8 mouse cellular contexts compared by ENCODE assay signal in the genomic region with DNA sequence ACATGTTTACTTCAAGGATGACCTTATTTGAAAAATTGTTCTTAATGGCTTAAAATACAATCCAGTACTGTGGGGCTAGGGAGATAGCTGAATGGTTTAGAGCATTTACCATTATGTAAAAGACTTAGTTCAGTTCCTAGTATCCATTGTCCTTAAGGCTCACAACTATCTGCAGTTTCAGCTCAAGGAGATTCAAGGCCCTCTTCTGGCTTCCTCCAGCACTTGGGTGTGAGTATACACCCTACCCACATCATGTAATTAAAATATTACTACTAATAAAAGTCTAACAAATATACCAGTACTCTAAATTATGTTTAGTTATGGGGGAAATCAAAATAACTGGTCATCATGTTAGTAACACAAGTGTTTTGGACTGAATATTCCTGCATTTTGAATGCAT. TPM values are rescaled to one million over a fixed set of nuclear protein-coding genes. Genes with fewer than 3 reads are reported as not detected.
DNase-seq lines count a peak whose midpoint lies in the region; ATAC-seq and TF ChIP-seq lines count a peak whose summit lies in the region.

No protein-coding gene starts in this region.

- 0 out of 2 replicates have a peak, but pooled peaks cover 2% of the 10 kb centered on the region for H3K4me1 ChIP-seq in heart, embryonic 12.5 days (replicated peaks)
- H3K4me1 ChIP-seq in MEL (ENCODE audit: control insufficient read depth in 1 of 2, insufficient read depth in 2 of 2, low read length in 2 of 2) = peaks cover 2 to 6% of the 10 kb centered on the region in 2 experiments; a peak in 3 of 4 replicates
- H3K4me1 ChIP-seq in hindbrain, embryonic 11.5 days (replicated peaks; ENCODE audit: control insufficient read depth, insufficient read depth, low read length) = no peaks in the 10 kb centered on the region
- peaks cover 6% of the 10 kb centered on the region; the same call in 1 of the 2 replicates for H3K4me1 ChIP-seq in midbrain, embryonic 11.5 days (ENCODE audit: control insufficient read depth, insufficient read depth, low read length)

- no peak for TF ChIP-seq RAD21 in MEL (IDR thresholded peaks at IDR 0.05; ENCODE audit: low read depth, low read length)

- H3K9ac ChIP-seq in heart, embryonic 12.5 days = no peak overlapping the region
- H3K9ac ChIP-seq in MEL (ENCODE audit: control insufficient read depth, low read depth, low read length, poor library complexity, severe bottlenecking) = peak overlapping the region; percentile 94
- no peak overlapping the region for H3K9ac ChIP-seq in hindbrain, embryonic 11.5 days (ENCODE audit: low read depth, low read length)
- H3K9ac ChIP-seq in midbrain, embryonic 11.5 days (ENCODE audit: low read length) = no peak overlapping the region

- no peak for DNase-seq in heart, adult 8-10 months (ENCODE audit: low spot score)
- DNase-seq in MEL (ENCODE audit: low read depth, low spot score) = peak; percentile 62
- no peak for DNase-seq in hindbrain, embryonic 11.5 days (ENCODE audit: low spot score)
- DNase-seq in midbrain, embryonic 11.5 days (ENCODE audit: low spot score, missing footprints) = no peak
- no peak for DNase-seq in gastrocnemius, postnatal 4 days (ENCODE audit: low spot score in 2 of 2)
- DNase-seq in layer of hippocampus, adult 9-10 months (ENCODE audit: low spot score) = no peak
- DNase-seq in frontal cortex, postnatal 25 days (ENCODE audit: low spot score in 2 of 2) = no peak

- peak overlapping the region; percentile 58 for H3K4me2 ChIP-seq in heart, embryonic 12.5 days
- 0 out of 2 replicates have a peak overlapping the region, but pooled peaks have one; percentile 24 for H3K4me2 ChIP-seq in hindbrain, embryonic 11.5 days (replicated peaks; ENCODE audit: low read depth, low read length)
- H3K4me2 ChIP-seq in midbrain, embryonic 11.5 days = peak overlapping the region; percentile 81

- 0 out of 2 replicates have a peak overlapping the region, but pooled peaks have one; percentile 21 for H3K4me3 ChIP-seq in heart, embryonic 12.5 days
- H3K4me3 ChIP-seq in MEL (ENCODE audit: control insufficient read depth in 1 of 2, insufficient read depth in 1 of 2, low read depth in 2 of 2, low read length in 2 of 2) = peak overlapping the region; percentile 43 to 83; a peak in 3 of 4 replicates
- H3K4me3 ChIP-seq in hindbrain, embryonic 11.5 days (ENCODE audit: low read depth, low read length) = peak overlapping the region; percentile 51
- no peak overlapping the region for H3K4me3 ChIP-seq in midbrain, embryonic 11.5 days (ENCODE audit: low read depth, low read length)

- no peak for TF ChIP-seq EP300 in MEL (IDR thresholded peaks at IDR 0.05; ENCODE audit: low read depth in 1 of 2, low read length in 2 of 2)

- H3K27me3 ChIP-seq in heart, embryonic 12.5 days (replicated peaks) = no peaks in the 10 kb centered on the region
- no peaks in the 10 kb centered on the region for H3K27me3 ChIP-seq in MEL (ENCODE audit: control insufficient read depth in 1 of 2, insufficient read depth in 2 of 2, low read length in 2 of 2)
- H3K27me3 ChIP-seq in hindbrain, embryonic 11.5 days (ENCODE audit: control insufficient read depth, insufficient read depth, low read length) = no peaks in the 10 kb centered on the region
- H3K27me3 ChIP-seq in midbrain, embryonic 11.5 days (ENCODE audit: control insufficient read depth, insufficient read depth, low read length) = no peaks in the 10 kb centered on the region

- no peak for TF ChIP-seq POLR2A in MEL (IDR thresholded peaks at IDR 0.05; ENCODE audit: control insufficient read depth in 1 of 2, insufficient read depth in 1 of 2, low read depth in 1 of 2, low read length in 2 of 2, poor library complexity in 1 of 2)

- no peak for ATAC-seq in heart, embryonic 12.5 days (ENCODE audit: insufficient number of reproducible peaks, low FRiP score)
- ATAC-seq in hindbrain, embryonic 11.5 days (ENCODE audit: low FRiP score) = no peak
- no peak for ATAC-seq in midbrain, embryonic 11.5 days (ENCODE audit: low FRiP score)

- H3K36me3 ChIP-seq in heart, embryonic 12.5 days = peaks cover 29% of the 10 kb centered on the region
- peaks cover 4 to 7% of the 10 kb centered on the region in 2 experiments for H3K36me3 ChIP-seq in MEL (ENCODE audit: control insufficient read depth in 1 of 2, insufficient read depth in 2 of 2, low read length in 2 of 2)
- H3K36me3 ChIP-seq in hindbrain, embryonic 11.5 days (ENCODE audit: control insufficient read depth, insufficient read depth, low read length) = no peaks in the 10 kb centered on the region
- H3K36me3 ChIP-seq in midbrain, embryonic 11.5 days (ENCODE audit: control insufficient read depth, insufficient read depth, low read length) = peaks cover 2% of the 10 kb centered on the region; the same call in 1 of the 2 replicates

- no peaks in the 10 kb centered on the region for H3K9me3 ChIP-seq in heart, embryonic 12.5 days (replicated peaks)
- no peaks in the 10 kb centered on the region for H3K9me3 ChIP-seq in MEL (replicated peaks; ENCODE audit: insufficient read depth, low read length)
- no peaks in the 10 kb centered on the region for H3K9me3 ChIP-seq in hindbrain, embryonic 11.5 days (ENCODE audit: control insufficient read depth, low read length)
- H3K9me3 ChIP-seq in midbrain, embryonic 11.5 days (ENCODE audit: control insufficient read depth, low read length) = no peaks in the 10 kb centered on the region

- peaks cover 16% of the 10 kb centered on the region for H3K79me2 ChIP-seq in MEL (ENCODE audit: control insufficient read depth, insufficient read depth, low read length, poor library complexity)

- no peak overlapping the region for H3K27ac ChIP-seq in heart, embryonic 12.5 days (ENCODE audit: poor library complexity, severe bottlenecking)
- no peak overlapping the region for H3K27ac ChIP-seq in MEL (ENCODE audit: control insufficient read depth, low read depth, low read length)
- H3K27ac ChIP-seq in hindbrain, embryonic 11.5 days (ENCODE audit: low read depth, low read length) = no peak overlapping the region
- H3K27ac ChIP-seq in midbrain, embryonic 11.5 days (ENCODE audit: low read depth, low read length) = no peak overlapping the region

- TF ChIP-seq CTCF in MEL (IDR thresholded peaks at IDR 0.05 in 2 of 3, conservative IDR thresholded peaks at IDR 0.05 in 1 of 3; ENCODE audit: control insufficient read depth in 1 of 3, insufficient read depth in 1 of 3, low read depth in 2 of 3, low read length in 3 of 3, poor library complexity in 1 of 3, severe bottlenecking in 1 of 3) = peak in 1 of 3 experiments; percentile 11; a peak in 1 of 6 replicates

RNA-seq across cellular contexts. Expression of a gene that starts 1.0 kb away (rescaled TPM):
- polyA plus RNA-seq in heart, embryonic 12.5 days (2016; fragmentation: Nextera tagmentation; extraction: Ambion mirVana) = 50.9 and 54.7 TPM in 2 replicates
- 10 to 100 TPM; 12.6 to 14.8 (median 13.9) TPM for total RNA-seq in heart, adult 8-10 months (2022)
- 16.7 and 17.6 TPM in 2 replicates for total RNA-seq in MEL (2012; rRNA removed)
- polyA plus RNA-seq in MEL (2012; ENCODE audit: insufficient read depth in 1 of 2, insufficient read length in 2 of 2, low read depth in 1 of 2, low replicate concordance in 2 of 2, missing spikeins in 1 of 2) = 10 to 100 TPM in 1 of 2 experiments, not detected in 1; 28.7 TPM
- 56.9 and 59.9 TPM in 2 replicates for polyA plus RNA-seq in hindbrain, embryonic 11.5 days (2014; fragmentation: Nextera tagmentation; extraction: Ambion mirVana)
- 56.8 and 62.1 TPM in 2 replicates for polyA plus RNA-seq in midbrain, embryonic 11.5 days (2014; fragmentation: Nextera tagmentation; extraction: Ambion mirVana)
- 10 to 100 TPM; 22.3 to 23.5 TPM for total RNA-seq in gastrocnemius, postnatal 4 days (2021)

RNA-seq across cellular contexts. Expression of a gene that starts 1.2 kb away (rescaled TPM):
- polyA plus RNA-seq in heart, embryonic 12.5 days (2016; fragmentation: Nextera tagmentation; extraction: Ambion mirVana) = 14.9 and 16.3 TPM in 2 replicates
- 10 to 100 TPM in 2 of 4 experiments, 1 to 10 TPM in 2; 8.3 to 12.4 (median 9.6) TPM for total RNA-seq in heart, adult 8-10 months (2022)
- 11.8 and 16.7 TPM in 2 replicates for total RNA-seq in MEL (2012; rRNA removed)
- 10 to 100 TPM in 1 of 2 experiments, not detected in 1; 27.2 TPM for polyA plus RNA-seq in MEL (2012; ENCODE audit: insufficient read depth in 1 of 2, insufficient read length in 2 of 2, low read depth in 1 of 2, low replicate concordance in 2 of 2, missing spikeins in 1 of 2)
- polyA plus RNA-seq in hindbrain, embryonic 11.5 days (2014; fragmentation: Nextera tagmentation; extraction: Ambion mirVana) = 25.0 and 34.4 TPM in 2 replicates
- polyA plus RNA-seq in midbrain, embryonic 11.5 days (2014; fragmentation: Nextera tagmentation; extraction: Ambion mirVana) = 27.9 and 31.2 TPM in 2 replicates
- total RNA-seq in gastrocnemius, postnatal 4 days (2021) = 10 to 100 TPM; 15.3 to 15.9 TPM

RNA-seq across cellular contexts. Expression of a gene that starts 15.3 kb away (rescaled TPM):
- 77.2 and 77.7 TPM in 2 replicates for polyA plus RNA-seq in heart, embryonic 12.5 days (2016; fragmentation: Nextera tagmentation; extraction: Ambion mirVana)
- total RNA-seq in heart, adult 8-10 months (2022) = 10 to 100 TPM in 1 of 4 experiments, 1 to 10 TPM in 3; 6.2 to 10.1 (median 6.9) TPM
- 85.4 and 88.2 TPM in 2 replicates for total RNA-seq in MEL (2012; rRNA removed)
- polyA plus RNA-seq in MEL (2012; ENCODE audit: insufficient read depth in 1 of 2, insufficient read length in 2 of 2, low read depth in 1 of 2, low replicate concordance in 2 of 2, missing spikeins in 1 of 2) = 100 to 1,000 TPM in 1 of 2 experiments, not detected in 1; 115 TPM
- 101 and 102 TPM in 2 replicates for polyA plus RNA-seq in hindbrain, embryonic 11.5 days (2014; fragmentation: Nextera tagmentation; extraction: Ambion mirVana)
- polyA plus RNA-seq in midbrain, embryonic 11.5 days (2014; fragmentation: Nextera tagmentation; extraction: Ambion mirVana) = 110 and 115 TPM in 2 replicates
- 1 to 10 TPM; 8.7 TPM for total RNA-seq in gastrocnemius, postnatal 4 days (2021)

RNA-seq across cellular contexts. Expression of a gene that starts 30.0 kb away (rescaled TPM):
- 16.8 and 19.1 TPM in 2 replicates for polyA plus RNA-seq in heart, embryonic 12.5 days (2016; fragmentation: Nextera tagmentation; extraction: Ambion mirVana)
- total RNA-seq in heart, adult 8-10 months (2022) = 10 to 100 TPM; 13.1 to 18.8 (median 16.6) TPM
- total RNA-seq in MEL (2012; rRNA removed) = 8.0 and 8.2 TPM in 2 replicates
- polyA plus RNA-seq in MEL (2012; ENCODE audit: insufficient read depth in 1 of 2, insufficient read length in 2 of 2, low read depth in 1 of 2, low replicate concordance in 2 of 2, missing spikeins in 1 of 2) = 1 to 10 TPM in 1 of 2 experiments, not detected in 1; 8.5 TPM
- 38.9 and 47.6 TPM in 2 replicates for polyA plus RNA-seq in hindbrain, embryonic 11.5 days (2014; fragmentation: Nextera tagmentation; extraction: Ambion mirVana)
- 41.8 and 43.5 TPM in 2 replicates for polyA plus RNA-seq in midbrain, embryonic 11.5 days (2014; fragmentation: Nextera tagmentation; extraction: Ambion mirVana)
- 10 to 100 TPM; 15.4 to 18.8 TPM for total RNA-seq in gastrocnemius, postnatal 4 days (2021)

RNA-seq across cellular contexts. Expression of a gene that starts 55.8 kb away (rescaled TPM):
- 0.06 TPM in 1 of 2 replicates, not detected in the other for polyA plus RNA-seq in heart, embryonic 12.5 days (2016; fragmentation: Nextera tagmentation; extraction: Ambion mirVana)
- total RNA-seq in heart, adult 8-10 months (2022) = not detected
- total RNA-seq in MEL (2012; rRNA removed) = 0.04 and 0.07 TPM in 2 replicates
- polyA plus RNA-seq in MEL (2012; ENCODE audit: insufficient read depth in 1 of 2, insufficient read length in 2 of 2, low read depth in 1 of 2, low replicate concordance in 2 of 2, missing spikeins in 1 of 2) = under 1 TPM in 1 of 2 experiments, not detected in 1; 0.14 TPM
- 0.12 and 0.20 TPM in 2 replicates for polyA plus RNA-seq in hindbrain, embryonic 11.5 days (2014; fragmentation: Nextera tagmentation; extraction: Ambion mirVana)
- 0.26 and 0.29 TPM in 2 replicates for polyA plus RNA-seq in midbrain, embryonic 11.5 days (2014; fragmentation: Nextera tagmentation; extraction: Ambion mirVana)
- not detected for total RNA-seq in gastrocnemius, postnatal 4 days (2021)

Comparison
In these comparisons a context has a peak if more than half of its experiments do, and no peak if none do; other contexts are left out.
1. H3K4me2 ChIP-seq: peak in every context shown above with its lines; median percentile 81 in midbrain, embryonic 11.5 days; 58 in heart, embryonic 12.5 days; 24 in hindbrain, embryonic 11.5 days.